In the genomic region with DNA sequence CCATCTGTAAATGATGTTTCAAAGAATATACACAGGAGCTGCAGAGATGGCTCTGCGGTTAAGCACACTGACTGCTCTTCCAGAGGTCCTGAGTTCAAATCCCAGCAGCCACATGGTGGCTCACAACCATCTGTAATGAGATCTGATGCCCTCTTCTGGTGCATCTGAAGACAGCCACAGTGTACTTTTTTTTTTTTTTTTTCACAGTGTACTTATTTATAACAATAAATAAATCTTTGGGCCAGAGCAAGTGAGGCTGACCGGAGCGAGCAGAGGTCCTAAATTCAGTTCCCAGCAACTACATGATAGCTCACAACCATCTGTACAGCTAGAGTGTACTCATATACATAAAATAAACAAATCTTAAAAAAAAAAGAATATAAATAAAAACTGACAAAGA, we compare ENCODE assay signal across 1 mouse cellular context. TPM values are rescaled to one million over a fixed set of nuclear protein-coding genes. Genes with fewer than 3 reads are reported as not detected.
"Had no signal": no experiment of that assay in that cellular context is flagged by ENCODE, and none has a peak within 500 bp of the region (broad histone marks: within the 10 kb centered on the region; RNA-seq: fewer than 3 reads in every experiment).

No protein-coding gene starts in this region.

RNA-seq across cellular contexts. Expression of gene Dnah2, which starts 18.6 kb away (rescaled TPM):
- total RNA-seq: hematopoietic stem cell, adult 5-6 weeks had no signal
